Mouse (Mus musculus): ENCODE measurements around the gene Xpr1. TPM values are rescaled to one million over a fixed set of nuclear protein-coding genes. Genes with fewer than 3 reads are reported as not detected.
A peak's percentile ranks its signal among the peaks of the same experiment; 100 is the strongest.

Gene Xpr1
- polyA plus RNA-seq, 1 experiment from 2014 or later, result 14.1 TPM

- no peak overlapping the region for H3K4me3 ChIP-seq
- 86% methylated on average over 8 of the region's 8 CpGs for WGBS
- DNase-seq (ENCODE audit: low spot score), result no peak
- H3K27ac ChIP-seq, result no peak overlapping the region
- H3K36me3 ChIP-seq, result no peaks in the 10 kb centered on the region
- H3K9me3 ChIP-seq, result no peaks in the 10 kb centered on the region
- H3K4me1 ChIP-seq (replicated peaks), result peaks cover 12% of the 10 kb centered on the region
- H3K27me3 ChIP-seq (ENCODE audit: insufficient read depth, poor library complexity, severe bottlenecking), result no peaks in the 10 kb centered on the region
Measured at GRCm38 (mm10) chr1:155254309-155254708, 162.9 kb downstream of the Xpr1 start.

- 80% methylated on average over 12 of the region's 12 CpGs for WGBS
- DNase-seq (ENCODE audit: low spot score), result no peak
Measured at GRCm38 (mm10) chr1:155253126-155253525, 164.1 kb downstream of the Xpr1 start.

GRCm38 (mm10) chr1:155252631-155253121, 164.5 kb downstream of the Xpr1 start:
- no peaks in the 10 kb centered on the region for H3K27me3 ChIP-seq (ENCODE audit: insufficient read depth, poor library complexity, severe bottlenecking)
- peaks cover 15% of the 10 kb centered on the region for H3K4me1 ChIP-seq (replicated peaks)
- no peak for DNase-seq (ENCODE audit: low spot score)
- WGBS, result 61% methylated on average over 6 of the region's 6 CpGs
- no peaks in the 10 kb centered on the region for H3K9me3 ChIP-seq
- H3K4me3 ChIP-seq, result no peak overlapping the region
- H3K36me3 ChIP-seq, result no peaks in the 10 kb centered on the region
- H3K27ac ChIP-seq, result no peak overlapping the region

More at GRCm38 (mm10) chr1:155253126-155253525, 164.1 kb downstream of the Xpr1 start:
- H3K27me3 ChIP-seq (ENCODE audit: insufficient read depth, poor library complexity, severe bottlenecking), result no peaks in the 10 kb centered on the region
- H3K4me1 ChIP-seq (replicated peaks), result peaks cover 12% of the 10 kb centered on the region
- H3K36me3 ChIP-seq, result no peaks in the 10 kb centered on the region
- no peaks in the 10 kb centered on the region for H3K9me3 ChIP-seq
- no peak overlapping the region for H3K27ac ChIP-seq
- H3K4me3 ChIP-seq, result no peak overlapping the region

GRCm38 (mm10) chr1:155251596-155251995, 165.6 kb downstream of the Xpr1 start:
- no peak overlapping the region for H3K27ac ChIP-seq
- peaks cover 15% of the 10 kb centered on the region for H3K4me1 ChIP-seq (replicated peaks)
- H3K27me3 ChIP-seq (ENCODE audit: insufficient read depth, poor library complexity, severe bottlenecking), result no peaks in the 10 kb centered on the region
- H3K4me3 ChIP-seq, result no peak overlapping the region
- H3K9me3 ChIP-seq, result no peaks in the 10 kb centered on the region
- no peak for DNase-seq (ENCODE audit: low spot score)
- 86% methylated on average over 5 of the region's 5 CpGs for WGBS
- no peaks in the 10 kb centered on the region for H3K36me3 ChIP-seq

- H3K4me3 ChIP-seq, result no peak overlapping the region
- DNase-seq (ENCODE audit: low spot score), result no peak
Measured at GRCm38 (mm10) chr1:155250531-155251135, 166.6 kb downstream of the Xpr1 start.

GRCm38 (mm10) chr1:155249896-155250295, 167.3 kb downstream of the Xpr1 start:
- 45% methylated on average over 5 of the region's 5 CpGs for WGBS
- no peak overlapping the region for H3K4me3 ChIP-seq
- no peak for DNase-seq (ENCODE audit: low spot score)
- H3K36me3 ChIP-seq, result no peaks in the 10 kb centered on the region
- H3K27ac ChIP-seq, result no peak overlapping the region
- no peaks in the 10 kb centered on the region for H3K9me3 ChIP-seq
- H3K4me1 ChIP-seq (replicated peaks), result peaks cover 26% of the 10 kb centered on the region
- peaks cover 15% of the 10 kb centered on the region for H3K27me3 ChIP-seq (ENCODE audit: insufficient read depth, poor library complexity, severe bottlenecking)

More at GRCm38 (mm10) chr1:155250531-155251135, 166.6 kb downstream of the Xpr1 start:
- no peaks in the 10 kb centered on the region for H3K9me3 ChIP-seq
- H3K4me1 ChIP-seq (replicated peaks), result peaks cover 18% of the 10 kb centered on the region
- no peak overlapping the region for H3K27ac ChIP-seq
- WGBS, result 31% methylated on average over 4 of the region's 4 CpGs
- H3K36me3 ChIP-seq, result no peaks in the 10 kb centered on the region
- H3K27me3 ChIP-seq (ENCODE audit: insufficient read depth, poor library complexity, severe bottlenecking), result peaks cover 7% of the 10 kb centered on the region

GRCm38 (mm10) chr1:155248041-155248440, 169.2 kb downstream of the Xpr1 start:
- peaks cover 23% of the 10 kb centered on the region for H3K27me3 ChIP-seq (ENCODE audit: insufficient read depth, poor library complexity, severe bottlenecking)
- no peak overlapping the region for H3K4me3 ChIP-seq
- no peaks in the 10 kb centered on the region for H3K9me3 ChIP-seq
- DNase-seq (ENCODE audit: low spot score), result no peak
- H3K27ac ChIP-seq, result no peak overlapping the region
- no peaks in the 10 kb centered on the region for H3K36me3 ChIP-seq
- WGBS, result 76% methylated on average over 5 of the region's 5 CpGs
- peaks cover 41% of the 10 kb centered on the region for H3K4me1 ChIP-seq (replicated peaks)

GRCm38 (mm10) chr1:155247441-155247840, 169.8 kb downstream of the Xpr1 start:
- peaks cover 26% of the 10 kb centered on the region for H3K27me3 ChIP-seq (ENCODE audit: insufficient read depth, poor library complexity, severe bottlenecking)
- H3K4me1 ChIP-seq (replicated peaks), result peaks cover 36% of the 10 kb centered on the region
- WGBS, result 49% methylated on average over 5 of the region's 5 CpGs
- H3K4me3 ChIP-seq, result no peak overlapping the region
- no peak overlapping the region for H3K27ac ChIP-seq
- H3K36me3 ChIP-seq, result no peaks in the 10 kb centered on the region
- DNase-seq (ENCODE audit: low spot score), result no peak
- no peaks in the 10 kb centered on the region for H3K9me3 ChIP-seq

- DNase-seq (ENCODE audit: low spot score), result peak; percentile 21
- Histone ChIP-seq H3K9me3 (no peaks in the 10 kb centered on the region), H3K27me3 (ENCODE audit: insufficient read depth, poor library complexity, severe bottlenecking) (peaks cover 36% of the 10 kb centered on the region), H3K4me3 (no peak overlapping the region), H3K4me1 (replicated peaks) (peaks cover 32% of the 10 kb centered on the region), H3K27ac (no peak overlapping the region), H3K36me3 (peaks cover 16% of the 10 kb centered on the region)
- 57% methylated on average over 7 of the region's 7 CpGs for WGBS
Measured at GRCm38 (mm10) chr1:155245516-155245915, 171.7 kb downstream of the Xpr1 start.

GRCm38 (mm10) chr1:155244771-155245211, 172.4 kb downstream of the Xpr1 start:
- DNase-seq (ENCODE audit: low spot score), result no peak
- peak overlapping the region; percentile 94 for H3K27ac ChIP-seq
- peaks cover 36% of the 10 kb centered on the region for H3K27me3 ChIP-seq (ENCODE audit: insufficient read depth, poor library complexity, severe bottlenecking)
- H3K9me3 ChIP-seq, result no peaks in the 10 kb centered on the region
- H3K36me3 ChIP-seq, result peaks cover 22% of the 10 kb centered on the region
- 2% methylated on average over 29 of the region's 29 CpGs for WGBS
- peak overlapping the region; percentile 70 for H3K4me3 ChIP-seq
- H3K4me1 ChIP-seq (replicated peaks), result peaks cover 37% of the 10 kb centered on the region

GRCm38 (mm10) chr1:155243797-155244770, 173.1 kb downstream of the Xpr1 start, which contains the start of gene BC034090:
BC034090 (minus strand) TSS chr1:155244444.
- WGBS, result 2% methylated on average over 85 of the region's 85 CpGs
- Histone ChIP-seq H3K4me1 (replicated peaks) (peaks cover 45% of the 10 kb centered on the region), H3K27ac (peak within 1 kb of the TSS; percentile 94), H3K36me3 (peaks cover 22% of the 10 kb centered on the region), H3K4me3 (peak within 1 kb of the TSS; percentile 70), H3K9me3 (no peaks in the 10 kb centered on the region), H3K27me3 (ENCODE audit: insufficient read depth, poor library complexity, severe bottlenecking) (peaks cover 36% of the 10 kb centered on the region)
- DNase-seq (ENCODE audit: low spot score), result peak; percentile 77

- no peak overlapping the region for H3K27ac ChIP-seq
- peaks cover 22% of the 10 kb centered on the region for H3K36me3 ChIP-seq
- H3K9me3 ChIP-seq, result no peaks in the 10 kb centered on the region
- H3K4me3 ChIP-seq, result no peak overlapping the region
- no peak for DNase-seq (ENCODE audit: low spot score)
- peaks cover 40% of the 10 kb centered on the region for H3K27me3 ChIP-seq (ENCODE audit: insufficient read depth, poor library complexity, severe bottlenecking)
- WGBS, result 50% methylated on average over 1 of the region's 1 CpGs
- peaks cover 52% of the 10 kb centered on the region for H3K4me1 ChIP-seq (replicated peaks)
Measured at GRCm38 (mm10) chr1:155242488-155242745, 174.8 kb downstream of the Xpr1 start.

All from hindbrain, embryonic 10.5 days (tissue).